Mouse (Mus musculus): ENCODE data around the gene Hoxd4.

DNA sequence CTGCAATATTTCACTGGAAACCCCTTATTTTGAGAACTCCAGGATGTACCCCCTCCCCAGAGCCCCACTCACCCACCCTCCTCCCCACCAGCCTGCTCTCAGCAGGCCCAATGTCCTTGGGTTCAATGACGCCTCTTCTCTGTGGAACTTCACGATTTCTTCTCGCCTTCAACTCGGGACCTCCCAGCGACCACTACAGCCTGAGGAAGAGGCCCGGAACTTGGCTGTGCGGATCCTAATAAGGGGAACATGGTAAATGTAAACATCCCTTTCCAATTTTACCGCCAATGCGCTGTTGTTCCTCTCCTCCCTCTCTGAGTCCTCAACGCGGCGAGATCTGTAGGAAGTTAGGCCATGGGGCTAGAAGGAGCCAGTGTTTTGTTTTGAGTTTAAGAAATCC is 27.6 kb upstream of the Hoxd4 start:
- TF ChIP-seq CTCF (IDR thresholded peaks at IDR 0.05; ENCODE audit: control insufficient read depth, insufficient read depth, low read length) (no peak), POLR2A (IDR thresholded peaks at IDR 0.05; ENCODE audit: borderline replicate concordance, control insufficient read depth, low read depth, low read length) (no peak)
